Mouse (Mus musculus) kidney, adult 9 months (tissue): ENCODE results near the gene Gatad2b.
"Not testable (repeated sequence)": the region's sequence is repeated elsewhere in the genome, so short reads cannot be mapped to it uniquely, and the experiment has no call there.

Experiments used
- DNase-seq: peaks from one replicate; pipeline ENCODE4 v3.0.0; 2022

The Gatad2b gene

GRCm38 (mm10) chr3:90292345-90293275, at the start of gene Gatad2b:
Gene Gatad2b (plus strand): TSS chr3:90293178.
- DNase-seq, result peak; percentile 100

GRCm38 (mm10) chr3:90245406-90245805, 47.6 kb upstream of the Gatad2b start:
- no peak for DNase-seq

- no peak for DNase-seq
Observed at GRCm38 (mm10) chr3:90247630-90247959, 45.4 kb upstream of the Gatad2b start.

GRCm38 (mm10) chr3:90247960-90248745, 44.8 kb upstream of the Gatad2b start, which contains the start of gene Slc39a1:
Gene Slc39a1 (plus strand): TSS chr3:90248172.
- DNase-seq, result peak; percentile 97

GRCm38 (mm10) chr3:90248746-90249100, 44.3 kb upstream of the Gatad2b start:
- DNase-seq, result no peak

- no peak for DNase-seq
Observed at GRCm38 (mm10) chr3:90250791-90251190, 42.2 kb upstream of the Gatad2b start.

- DNase-seq, result not testable (repeated sequence)
Observed at GRCm38 (mm10) chr3:90251731-90252226, 41.2 kb upstream of the Gatad2b start.

- not testable (repeated sequence) for DNase-seq
Observed at GRCm38 (mm10) chr3:90252659-90253058, 40.3 kb upstream of the Gatad2b start.

- not testable (repeated sequence) for DNase-seq
Observed at GRCm38 (mm10) chr3:90253174-90253573, 39.8 kb upstream of the Gatad2b start.

- peak; percentile 98 for DNase-seq
Observed at GRCm38 (mm10) chr3:90253653-90254418, 39.1 kb upstream of the Gatad2b start, which contains the start of gene Crtc2. Gene Crtc2 (plus strand): TSS chr3:90254163.

GRCm38 (mm10) chr3:90254419-90255193, 38.4 kb upstream of the Gatad2b start:
- no peak for DNase-seq

GRCm38 (mm10) chr3:90255194-90255565, 37.8 kb upstream of the Gatad2b start:
- DNase-seq, result no peak

GRCm38 (mm10) chr3:90255784-90256353, 37.1 kb upstream of the Gatad2b start:
- DNase-seq, result no peak

GRCm38 (mm10) chr3:90256731-90257530, 36.0 kb upstream of the Gatad2b start:
- peak; percentile 69 for DNase-seq

GRCm38 (mm10) chr3:90258521-90258920, 34.5 kb upstream of the Gatad2b start:
- peak; percentile 77 for DNase-seq

- DNase-seq, result no peak
Observed at GRCm38 (mm10) chr3:90263121-90263771, 29.7 kb upstream of the Gatad2b start.

GRCm38 (mm10) chr3:90264687-90265033, 28.3 kb upstream of the Gatad2b start:
- DNase-seq, result no peak

- peak; percentile 91 for DNase-seq
Observed at GRCm38 (mm10) chr3:90265034-90265931, 27.7 kb upstream of the Gatad2b start, which contains the start of gene Dennd4b. Gene Dennd4b (plus strand): TSS chr3:90265185.
